Mouse (Mus musculus): ENCODE measurements at regions not wholly inside any gene's neighbourhood (a gene's known extent, or its start where the extent isn't known, plus 50 kb on each side); places are given as distances from the start of the nearest gene placed in this dataset.

GRCm38 (mm10) chr15:37166744-37167143, 159.2 kb upstream of the Zfp706 start:
- DNase-seq (ENCODE audit: low spot score): no peak

- no peak for DNase-seq (ENCODE audit: low spot score)
These were observed 158.4 kb upstream of the Zfp706 start for GRCm38 (mm10) chr15:37165887-37166507.

GRCm38 (mm10) chr15:37165216-37165615, 157.6 kb upstream of the Zfp706 start:
- no peak for DNase-seq (ENCODE audit: low spot score)

- DNase-seq (ENCODE audit: low spot score): no peak
These were observed 156.9 kb upstream of the Zfp706 start for GRCm38 (mm10) chr15:37164191-37165135.

- no peak for DNase-seq (ENCODE audit: low spot score)
These were observed 152.4 kb upstream of the Zfp706 start for GRCm38 (mm10) chr15:37159956-37160355.

GRCm38 (mm10) chr15:37159349-37159748, 151.8 kb upstream of the Zfp706 start:
- no peak for DNase-seq (ENCODE audit: low spot score)

- DNase-seq (ENCODE audit: low spot score): no peak
These were observed 149.8 kb upstream of the Zfp706 start for GRCm38 (mm10) chr15:37157386-37157785.

GRCm38 (mm10) chr15:37154934-37155333, 147.4 kb upstream of the Zfp706 start:
- no peak for DNase-seq (ENCODE audit: low spot score)

- DNase-seq (ENCODE audit: low spot score): no peak
These were observed 145.6 kb upstream of the Zfp706 start for GRCm38 (mm10) chr15:37153177-37153576.

- no peak for DNase-seq (ENCODE audit: low spot score)
These were observed 128.1 kb upstream of the Zfp706 start for GRCm38 (mm10) chr15:37135590-37136164.

GRCm38 (mm10) chr15:37134913-37135589, 127.5 kb upstream of the Zfp706 start:
- DNase-seq (ENCODE audit: low spot score): no peak

GRCm38 (mm10) chr15:37134386-37134785, 126.8 kb upstream of the Zfp706 start:
- no peak for DNase-seq (ENCODE audit: low spot score)

- no peak for DNase-seq (ENCODE audit: low spot score)
These were observed 126.3 kb upstream of the Zfp706 start for GRCm38 (mm10) chr15:37133916-37134315.

GRCm38 (mm10) chr15:37127681-37128080, 120.1 kb upstream of the Zfp706 start:
- DNase-seq (ENCODE audit: low spot score): no peak

- DNase-seq (ENCODE audit: low spot score): no peak
These were observed 119.6 kb upstream of the Zfp706 start for GRCm38 (mm10) chr15:37127170-37127569.

- no peak for DNase-seq (ENCODE audit: low spot score)
These were observed 118.2 kb upstream of the Zfp706 start for GRCm38 (mm10) chr15:37125823-37126222.

GRCm38 (mm10) chr15:37124951-37125350, 117.4 kb upstream of the Zfp706 start:
- DNase-seq (ENCODE audit: low spot score): no peak

- no peak for DNase-seq (ENCODE audit: low spot score)
These were observed 116.7 kb upstream of the Zfp706 start for GRCm38 (mm10) chr15:37124299-37124698.

- DNase-seq (ENCODE audit: low spot score): peak; percentile 17
These were observed 112.8 kb upstream of the Zfp706 start for GRCm38 (mm10) chr15:37120381-37120780.

GRCm38 (mm10) chr15:37114119-37114518, 106.5 kb upstream of the Zfp706 start:
- peak; percentile 85 for DNase-seq (ENCODE audit: low spot score)

- DNase-seq (ENCODE audit: low spot score): no peak
These were observed 102.9 kb upstream of the Zfp706 start for GRCm38 (mm10) chr15:37110462-37110861.

- peak; percentile 48 for DNase-seq (ENCODE audit: low spot score)
These were observed 94.5 kb upstream of the Zfp706 start for GRCm38 (mm10) chr15:37102035-37102555.
